Mouse (Mus musculus) MEL (cell line): ENCODE results near the gene Tmem100. TPM values are rescaled to one million over a fixed set of nuclear protein-coding genes. Genes with fewer than 3 reads are reported as not detected.
A peak's percentile ranks its signal among the peaks of the same experiment; 100 is the strongest.

Experiments
- DNase-seq: peaks from one replicate; pipeline ENCODE4 v3.0.0; 2011; ENCODE audit warnings: low read depth, low spot score
- H3K27ac ChIP-seq: 2 replicates; pipeline ENCODE4 v1.5.1; 2012; ENCODE audit warnings: low read depth, mild to moderate bottlenecking, control low read depth, low read length, moderate library complexity; ENCODE audit not compliant: control insufficient read depth
- H3K27me3 ChIP-seq, 2 experiments: fragments of 150-350 bp in 1 of 2; sonication (generic) in 1 of 2; 2 replicates each; pipeline ENCODE4 v1.6.1; 2012; ENCODE audit warnings: low read length in 2 of 2, mild to moderate bottlenecking in 2 of 2, improper control_type of control experiment in 1 of 2, moderate library complexity in 1 of 2; ENCODE audit not compliant: insufficient read depth in 2 of 2, control insufficient read depth in 1 of 2
- H3K36me3 ChIP-seq, 2 experiments: 2 replicates each; pipeline ENCODE4 v1.6.1; 2012 to 2014; ENCODE audit warnings: low read length in 2 of 2, improper control_type of control experiment in 1 of 2, inconsistent platforms in 1 of 2, mild to moderate bottlenecking in 1 of 2; ENCODE audit not compliant: insufficient read depth in 2 of 2, control insufficient read depth in 1 of 2
- H3K4me1 ChIP-seq, 2 experiments: fragments of 150-350 bp in 1 of 2; sonication (generic) in 1 of 2; 2 replicates each; pipeline ENCODE4 v1.6.1; 2012; ENCODE audit warnings: low read length in 2 of 2, improper control_type of control experiment in 1 of 2, mild to moderate bottlenecking in 1 of 2; ENCODE audit not compliant: insufficient read depth in 2 of 2, control insufficient read depth in 1 of 2
- H3K4me3 ChIP-seq, 2 experiments: fragments of 150-350 bp in 1 of 2; sonication (generic) in 1 of 2; 2 replicates each; pipeline ENCODE4 v1.5.1; 2012; ENCODE audit warnings: low read depth in 2 of 2, low read length in 2 of 2, mild to moderate bottlenecking in 2 of 2, moderate library complexity in 2 of 2, control low read depth in 1 of 2, improper control_type of control experiment in 1 of 2; ENCODE audit not compliant: control insufficient read depth in 1 of 2, insufficient read depth in 1 of 2
- H3K79me2 ChIP-seq: 2 replicates; pipeline ENCODE4 v1.6.1; 2012; ENCODE audit warnings: mild to moderate bottlenecking, low read length, moderate library complexity; ENCODE audit not compliant: control insufficient read depth, poor library complexity, insufficient read depth
- H3K9ac ChIP-seq: 2 replicates; pipeline ENCODE4 v1.6.1; 2012; ENCODE audit warnings: low read depth, mild to moderate bottlenecking, control low read depth, low read length, moderate library complexity; ENCODE audit not compliant: control insufficient read depth, poor library complexity, severe bottlenecking
- H3K9me3 ChIP-seq: fragments of 150-350 bp; sonication (generic); replicated peaks from 2 replicates; pipeline ENCODE4 v1.6.1; 2012; ENCODE audit warnings: mild to moderate bottlenecking, low read length, improper control_type of control experiment, moderate library complexity; ENCODE audit not compliant: insufficient read depth
- BHLHE40 ChIP-seq: IDR thresholded peaks from 2 replicates; pipeline ENCODE4 v1.6.1; 2012; ENCODE audit warnings: low read depth, mild to moderate bottlenecking, inconsistent platforms, low read length, improper control_type of control experiment, borderline replicate concordance
- CHD1 ChIP-seq: IDR thresholded peaks from 2 replicates; pipeline ENCODE4 v1.6.1; 2012; ENCODE audit warnings: low read depth, mild to moderate bottlenecking, inconsistent platforms, low read length, improper control_type of control experiment
- ELF1 ChIP-seq: IDR thresholded peaks from 2 replicates; pipeline ENCODE4 v1.6.1; 2014; ENCODE audit warnings: low read depth, mild to moderate bottlenecking, inconsistent platforms, low read length, improper control_type of control experiment, moderate library complexity
- EP300 ChIP-seq, 2 experiments: IDR thresholded peaks; 2 replicates each; pipeline ENCODE4 v1.6.1; 2011; ENCODE audit warnings: improper control_type of control experiment in 2 of 2, low read length in 2 of 2, low read depth in 1 of 2, mild to moderate bottlenecking in 1 of 2
- ETS1 ChIP-seq: IDR thresholded peaks from 2 replicates; pipeline ENCODE4 v1.6.1; 2012; ENCODE audit warnings: low read depth, mild to moderate bottlenecking, inconsistent platforms, low read length, improper control_type of control experiment, moderate library complexity
- GATA1 ChIP-seq: IDR thresholded peaks from 2 replicates; pipeline ENCODE4 v1.6.1; 2011; ENCODE audit warnings: low read depth, low read length, improper control_type of control experiment
- KAT2A ChIP-seq: conservative IDR thresholded peaks from 2 replicates; pipeline ENCODE4 v1.6.1; 2012; ENCODE audit warnings: low read depth, low read length, improper control_type of control experiment, inconsistent platforms
- MAFK ChIP-seq: IDR thresholded peaks from 2 replicates; pipeline ENCODE4 v1.6.1; 2011; ENCODE audit warnings: low read depth, mild to moderate bottlenecking, low read length, improper control_type of control experiment, borderline replicate concordance
- MAX ChIP-seq: IDR thresholded peaks from 2 replicates; pipeline ENCODE4 v1.6.1; 2011; ENCODE audit warnings: low read length, improper control_type of control experiment
- MAZ ChIP-seq: IDR thresholded peaks from 2 replicates; pipeline ENCODE4 v1.6.1; 2012; ENCODE audit warnings: low read depth, mild to moderate bottlenecking, inconsistent platforms, low read length, improper control_type of control experiment
- MEF2A ChIP-seq: IDR thresholded peaks from 2 replicates; pipeline ENCODE4 v1.6.1; 2014; ENCODE audit warnings: low read depth, mild to moderate bottlenecking, inconsistent platforms, low read length, improper control_type of control experiment; ENCODE audit not compliant: poor library complexity, insufficient replicate concordance, severe bottlenecking; ENCODE audit errors: extremely low read depth
- MXI1 ChIP-seq: IDR thresholded peaks from 2 replicates; pipeline ENCODE4 v1.6.1; 2011; ENCODE audit warnings: mild to moderate bottlenecking, low read depth, low read length, improper control_type of control experiment
- MYC ChIP-seq: IDR thresholded peaks from 2 replicates; pipeline ENCODE4 v1.6.1; 2011; ENCODE audit warnings: low read depth, mild to moderate bottlenecking, low read length, improper control_type of control experiment, moderate library complexity
- NELFE ChIP-seq: IDR thresholded peaks from 2 replicates; pipeline ENCODE4 v1.6.1; 2011; ENCODE audit warnings: low read depth, low read length, improper control_type of control experiment
- NRF1 ChIP-seq: IDR thresholded peaks from 2 replicates; pipeline ENCODE4 v1.6.1; 2014; ENCODE audit warnings: low read depth, mild to moderate bottlenecking, inconsistent platforms, low read length, improper control_type of control experiment, moderate library complexity; ENCODE audit not compliant: poor library complexity, insufficient read depth, severe bottlenecking
- POLR2A ChIP-seq, 2 experiments: IDR thresholded peaks; 2 replicates each; pipeline ENCODE4 v1.6.1; 2011 to 2012; ENCODE audit warnings: low read length in 2 of 2, mild to moderate bottlenecking in 2 of 2, control low read depth in 1 of 2, improper control_type of control experiment in 1 of 2, low read depth in 1 of 2, moderate library complexity in 1 of 2; ENCODE audit not compliant: control insufficient read depth in 1 of 2, insufficient read depth in 1 of 2, poor library complexity in 1 of 2
- POLR2AphosphoS5 ChIP-seq: IDR thresholded peaks from 2 replicates; pipeline ENCODE4 v1.6.1; 2012; ENCODE audit warnings: low read depth, borderline replicate concordance, mild to moderate bottlenecking, inconsistent platforms, low read length, moderate library complexity, mixed read lengths
- RCOR1 ChIP-seq: IDR thresholded peaks from 2 replicates; pipeline ENCODE4 v1.6.1; 2012; ENCODE audit warnings: low read depth, mild to moderate bottlenecking, inconsistent platforms, low read length, improper control_type of control experiment
- SIN3A ChIP-seq: IDR thresholded peaks from 2 replicates; pipeline ENCODE4 v1.6.1; 2012; ENCODE audit warnings: low read length, improper control_type of control experiment, inconsistent platforms
- SMC3 ChIP-seq: IDR thresholded peaks from 2 replicates; pipeline ENCODE4 v1.6.1; 2011; ENCODE audit warnings: low read depth, low read length, improper control_type of control experiment
- TAL1 ChIP-seq: IDR thresholded peaks from 2 replicates; pipeline ENCODE4 v1.6.1; 2012; ENCODE audit warnings: mild to moderate bottlenecking, inconsistent platforms, low read length, moderate library complexity, mixed read lengths
- USF1 ChIP-seq: IDR thresholded peaks from 2 replicates; pipeline ENCODE4 v1.6.1; 2014; ENCODE audit warnings: low read depth, mild to moderate bottlenecking, inconsistent platforms, low read length, improper control_type of control experiment, moderate library complexity
- USF2 ChIP-seq, 2 experiments: IDR thresholded peaks; 2 replicates each; pipeline ENCODE4 v1.6.1; 2011 to 2012; ENCODE audit warnings: improper control_type of control experiment in 2 of 2, low read length in 2 of 2, borderline replicate concordance in 1 of 2, inconsistent platforms in 1 of 2, low read depth in 1 of 2, mild to moderate bottlenecking in 1 of 2; ENCODE audit not compliant: insufficient read depth in 1 of 2
- ZC3H11A ChIP-seq: IDR thresholded peaks from 2 replicates; pipeline ENCODE4 v1.6.1; 2012; ENCODE audit warnings: low read depth, mild to moderate bottlenecking, inconsistent platforms, low read length, improper control_type of control experiment
- ZMIZ1 ChIP-seq: IDR thresholded peaks from 2 replicates; pipeline ENCODE4 v1.6.1; 2012; ENCODE audit warnings: low read depth, mild to moderate bottlenecking, inconsistent platforms, low read length, improper control_type of control experiment, moderate library complexity
- polyA plus RNA-seq, 2 experiments: library from polyadenylated mRNA; stranded (reverse) in 1 of 2; unstranded in 1 of 2; fragments of >175 nt in 1 of 2; fragments of >200 nt in 1 of 2; gene quantifications; 2 replicates each; pipeline versions ENCODE4 v1.2.1 to v1.2.4; 2012; ENCODE audit warnings: low replicate concordance in 2 of 2, low read depth in 1 of 2; ENCODE audit not compliant: insufficient read length in 2 of 2, insufficient read depth in 1 of 2, missing spikeins in 1 of 2
- total RNA-seq: library from RNA; depleted of rRNA; stranded (reverse); fragments of 300-350 nt; gene quantifications from 2 replicates; pipeline ENCODE4 v1.2.3, GENCODE M21; 2012

The Tmem100 gene
- total and polyA plus RNA-seq, 3 experiments = not detected

DNA sequence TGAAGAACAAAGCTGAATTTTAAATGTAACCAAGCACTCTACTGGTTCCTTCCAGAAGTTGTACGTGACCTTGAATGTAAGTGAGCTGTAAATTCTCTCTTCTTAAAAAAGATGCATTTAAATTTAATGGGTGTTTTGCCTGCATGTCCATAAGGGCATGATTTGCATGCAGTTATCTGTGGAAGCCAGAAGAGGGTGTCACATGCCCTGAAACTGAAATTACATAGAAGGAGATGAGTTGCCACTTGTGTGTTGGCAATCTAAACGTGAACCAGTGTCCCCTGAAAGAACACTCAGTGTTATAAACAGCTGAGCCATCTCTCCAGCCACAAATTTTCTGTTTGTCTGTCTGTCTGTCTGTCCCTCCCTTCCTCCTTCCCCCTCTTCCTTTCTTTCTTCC, 47.2 kb upstream of the Tmem100 start (continued):
- TF ChIP-seq SIN3A = 0 out of 2 replicates have a peak, but pooled peaks have one; percentile 55
- peak; percentile 74 for TF ChIP-seq ETS1
- no peak for TF ChIP-seq CHD1
- TF ChIP-seq ZC3H11A = peak; percentile 16; the same call in 1 of the 2 replicates
- no peak for TF ChIP-seq KAT2A

DNA sequence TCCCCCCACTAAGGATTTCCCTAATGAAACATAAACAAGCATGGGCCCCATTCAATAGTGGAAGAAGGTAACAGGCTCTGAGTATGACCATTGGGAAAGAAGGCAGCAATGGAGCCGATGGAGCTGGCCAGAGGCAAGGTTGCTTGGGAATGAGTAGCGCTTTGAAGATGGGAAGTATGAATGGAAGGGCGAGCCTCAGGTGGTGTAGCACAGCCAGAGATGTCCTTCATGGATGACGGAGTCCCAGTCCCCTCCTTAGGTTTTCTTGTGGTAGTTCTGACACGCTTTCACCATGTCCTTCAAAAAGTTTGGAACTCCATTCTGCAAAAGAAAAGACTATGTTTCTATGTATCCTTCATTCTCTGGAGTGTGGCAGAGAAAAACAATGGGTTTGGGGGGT, 45.7 kb upstream of the Tmem100 start:
- no peaks in the 10 kb centered on the region for H3K27me3 ChIP-seq
- no peaks in the 10 kb centered on the region for H3K79me2 ChIP-seq
- DNase-seq = no peak
- H3K4me1 ChIP-seq = peaks cover 26 to 61% of the 10 kb centered on the region in 2 experiments
- TF ChIP-seq NELFE (no peak), KAT2A (no peak), NRF1 (no peak), GATA1 (no peak), RCOR1 (no peak), MAX (no peak), SMC3 (no peak), POLR2A (IDR thresholded peaks at IDR 0.05; ENCODE audit: control insufficient read depth in 1 of 2, insufficient read depth in 1 of 2, low read depth in 1 of 2, low read length in 2 of 2, poor library complexity in 1 of 2) (no peak), USF2 (IDR thresholded peaks at IDR 0.05; ENCODE audit: borderline replicate concordance in 1 of 2, insufficient read depth in 1 of 2, low read depth in 1 of 2, low read length in 2 of 2) (no peak), SIN3A (no peak)
- no peaks in the 10 kb centered on the region for H3K9me3 ChIP-seq
- peak overlapping the region; percentile 42 for H3K9ac ChIP-seq
- peak overlapping the region; percentile 91 for H3K27ac ChIP-seq
- no peak overlapping the region for H3K4me3 ChIP-seq
- H3K36me3 ChIP-seq = peaks cover 0 to 60% of the 10 kb centered on the region in 2 experiments; a peak in 2 of 4 replicates

DNA sequence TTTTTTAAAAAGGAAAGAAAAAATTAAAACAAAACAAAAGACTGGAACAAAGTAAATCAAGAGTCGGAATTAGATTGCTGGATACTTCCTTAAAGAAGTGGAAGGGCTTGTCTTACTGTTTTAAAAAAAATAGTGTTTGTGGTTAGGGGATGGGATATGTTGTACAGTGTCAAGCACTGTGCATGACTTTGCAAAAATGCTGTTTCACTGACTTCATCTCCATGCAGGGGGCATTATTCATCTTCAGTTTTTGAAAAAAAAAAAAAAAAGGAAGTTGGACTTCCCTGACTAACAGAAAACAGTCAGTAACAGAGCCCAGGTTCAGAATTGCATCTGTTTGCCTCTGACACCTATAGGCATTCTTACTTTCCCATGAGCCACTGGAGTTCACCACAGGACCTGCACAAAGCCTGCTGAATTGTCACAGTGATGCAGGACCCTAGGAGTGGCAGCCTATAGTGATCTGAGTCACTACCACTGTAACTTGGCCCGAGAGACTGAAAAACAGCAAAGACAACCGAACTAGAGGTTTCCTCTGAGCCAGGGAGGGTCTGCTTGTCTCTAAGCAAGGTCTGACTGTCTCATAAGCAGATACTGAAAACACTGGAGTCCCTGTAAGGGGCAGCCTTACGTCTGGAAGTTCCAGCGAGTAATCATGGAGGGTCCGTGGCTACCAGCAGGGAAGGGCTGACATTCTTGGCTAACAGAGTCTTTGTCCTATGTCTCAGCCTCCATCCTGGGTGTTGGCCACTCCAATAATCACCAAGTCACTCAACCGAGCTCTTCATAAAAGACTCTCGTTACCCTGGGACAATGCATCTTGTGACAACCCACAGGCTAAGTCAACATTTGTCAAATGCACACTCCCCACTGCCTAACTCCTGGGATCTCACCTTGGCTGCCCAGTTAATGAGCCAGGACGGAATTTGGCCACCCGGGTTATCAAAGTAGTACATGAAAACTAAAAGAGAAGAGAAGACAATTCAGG, 44.7 kb upstream of the Tmem100 start:
- peak overlapping the region; percentile 98 for H3K27ac ChIP-seq
- TF ChIP-seq CHD1 (no peak), MAZ (no peak), POLR2AphosphoS5 (no peak), ZMIZ1 (peak; percentile 35; the same call in 1 of the 2 replicates), KAT2A (no peak; the same call in 1 of the 2 replicates), MYC (peak; percentile 88), TAL1 (no peak), ELF1 (peak; percentile 67), SIN3A (peak; percentile 90), EP300 (IDR thresholded peaks at IDR 0.05; ENCODE audit: low read depth in 1 of 2, low read length in 2 of 2) (peak; percentile 93 to 94), MEF2A (no peak), MAFK (peak; percentile 89), USF2 (IDR thresholded peaks at IDR 0.05; ENCODE audit: borderline replicate concordance in 1 of 2, insufficient read depth in 1 of 2, low read depth in 1 of 2, low read length in 2 of 2) (no peak), MXI1 (no peak), USF1 (no peak), ETS1 (peak; percentile 100), RCOR1 (peak; percentile 89), BHLHE40 (no peak)

More for the DNA sequence above, 44.7 kb upstream of the Tmem100 start:
- no peaks in the 10 kb centered on the region for H3K27me3 ChIP-seq
- H3K9me3 ChIP-seq = no peaks in the 10 kb centered on the region
- H3K79me2 ChIP-seq = no peaks in the 10 kb centered on the region
- peaks cover 20 to 52% of the 10 kb centered on the region in 2 experiments for H3K4me1 ChIP-seq
- peak; percentile 96 for DNase-seq
- peak overlapping the region; percentile 59 for H3K9ac ChIP-seq
- peaks cover 0 to 51% of the 10 kb centered on the region in 2 experiments; a peak in 2 of 4 replicates for H3K36me3 ChIP-seq
- H3K4me3 ChIP-seq = peak overlapping the region; percentile 3 to 12; a peak in 2 of 4 replicates
